Mouse (Mus musculus) layer of hippocampus, postnatal 10 days (tissue): ENCODE results near the gene Fam102a. TPM values are rescaled to one million over a fixed set of nuclear protein-coding genes. Genes with fewer than 3 reads are reported as not detected.
A peak's percentile ranks its signal among the peaks of the same experiment; 100 is the strongest.

Experiments
- DNase-seq, 2 experiments: peaks; one replicate each; pipeline ENCODE4 v3.0.0; 2021; ENCODE audit warnings: low spot score in 2 of 2
- total RNA-seq, 2 experiments: library from RNA; stranded (reverse); gene quantifications; 2 replicates each; pipeline ENCODE4 v1.2.3; 2021

Fam102a gene
- total RNA-seq, 2 experiments from 2014 or later, result 34.8 to 38.0 TPM

DNA sequence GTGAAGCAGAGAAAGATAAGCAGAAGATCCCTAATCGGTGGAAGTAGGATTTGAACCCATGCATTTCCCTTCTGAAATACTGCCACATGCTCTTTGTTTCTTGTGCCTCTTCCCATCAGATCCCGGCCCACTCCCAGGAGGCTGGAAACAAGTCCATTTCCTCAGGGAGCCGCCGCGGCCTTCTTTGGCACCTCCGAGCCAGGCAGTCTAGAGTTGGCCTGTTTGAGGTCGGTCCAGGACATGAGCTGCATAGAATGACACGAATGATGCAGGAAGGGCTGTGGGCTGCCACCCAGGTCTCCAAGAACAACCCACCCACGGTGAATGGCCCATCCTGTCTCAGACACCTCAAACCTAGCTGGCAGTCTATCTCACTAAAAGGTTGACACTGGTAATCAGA lies 41.4 kb downstream of the Fam102a start:
- no peak for DNase-seq

DNA sequence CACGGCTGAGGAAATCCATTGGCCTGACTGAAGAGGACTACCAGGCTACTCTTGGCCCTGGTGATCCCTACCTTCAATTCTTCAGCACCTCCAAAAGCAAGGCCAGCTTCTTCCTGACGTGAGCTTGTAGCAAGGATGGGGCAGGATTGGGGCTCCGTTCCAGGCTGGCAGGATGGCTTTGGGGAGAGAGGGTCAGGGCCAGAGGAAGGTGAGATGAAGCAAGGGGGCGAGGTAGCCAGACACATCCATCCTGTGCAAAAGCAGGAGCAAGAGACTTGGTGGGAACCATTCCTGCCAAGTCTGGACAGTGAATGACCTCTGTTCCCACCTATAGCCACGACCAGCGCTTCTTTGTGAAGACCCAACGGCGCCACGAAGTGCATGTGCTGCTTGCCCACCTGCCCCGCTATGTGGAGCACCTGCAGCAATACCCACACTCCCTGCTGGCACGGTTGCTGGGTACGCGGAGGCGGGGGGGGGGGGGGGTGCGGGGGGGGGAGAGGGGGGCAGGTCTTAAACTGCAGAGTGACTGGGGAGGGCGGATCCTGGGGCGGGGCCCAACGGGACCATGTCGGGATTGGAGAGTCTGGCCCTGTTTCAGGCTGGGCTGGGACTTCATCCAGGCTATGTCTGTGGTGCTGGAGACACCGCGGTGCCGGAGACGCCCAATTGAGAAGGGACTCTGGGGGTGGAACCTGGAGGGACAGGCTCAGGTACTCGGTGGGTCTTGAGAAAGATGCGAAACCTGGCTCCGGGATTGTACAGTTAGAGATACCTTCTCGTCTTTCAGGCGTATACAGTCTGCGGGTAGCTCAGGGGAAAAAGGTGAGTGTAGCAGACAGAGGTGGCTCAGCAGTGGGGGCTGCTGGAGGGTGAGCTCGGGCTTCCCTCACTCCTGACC lies 43.3 kb downstream of the Fam102a start:
- no peak for DNase-seq

DNA sequence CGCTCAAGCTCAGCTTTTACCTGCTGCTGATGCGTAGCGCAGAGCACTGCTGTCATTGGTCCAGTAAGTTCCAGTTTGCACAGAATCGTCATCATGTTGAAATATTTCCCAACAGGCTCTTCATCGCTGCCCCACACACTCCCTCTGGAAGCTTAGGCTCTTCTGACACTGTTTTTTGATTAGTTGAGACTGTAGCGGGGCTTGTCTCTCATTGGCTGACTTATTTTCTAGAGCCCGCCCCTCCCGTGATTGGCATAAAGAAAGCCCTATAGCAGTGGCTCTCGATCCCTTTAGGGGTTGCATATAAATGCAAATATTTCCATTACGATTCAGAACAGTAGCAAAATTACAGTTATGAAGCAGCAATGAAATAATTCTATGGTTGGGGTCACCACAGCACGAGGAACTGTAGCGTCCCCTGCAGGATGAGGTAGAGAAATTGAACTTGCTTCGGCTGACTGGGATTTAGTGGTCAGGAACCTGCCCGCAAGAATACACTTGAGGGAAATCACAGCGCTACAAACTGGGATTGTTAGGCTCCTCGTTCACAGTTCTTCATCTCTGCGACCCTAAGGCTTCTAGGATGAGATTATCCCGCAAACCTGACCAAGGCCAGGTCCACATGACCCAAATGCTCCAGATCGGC lies 46.4 kb downstream of the Fam102a start:
- DNase-seq, result peak; percentile 69 to 75

DNA sequence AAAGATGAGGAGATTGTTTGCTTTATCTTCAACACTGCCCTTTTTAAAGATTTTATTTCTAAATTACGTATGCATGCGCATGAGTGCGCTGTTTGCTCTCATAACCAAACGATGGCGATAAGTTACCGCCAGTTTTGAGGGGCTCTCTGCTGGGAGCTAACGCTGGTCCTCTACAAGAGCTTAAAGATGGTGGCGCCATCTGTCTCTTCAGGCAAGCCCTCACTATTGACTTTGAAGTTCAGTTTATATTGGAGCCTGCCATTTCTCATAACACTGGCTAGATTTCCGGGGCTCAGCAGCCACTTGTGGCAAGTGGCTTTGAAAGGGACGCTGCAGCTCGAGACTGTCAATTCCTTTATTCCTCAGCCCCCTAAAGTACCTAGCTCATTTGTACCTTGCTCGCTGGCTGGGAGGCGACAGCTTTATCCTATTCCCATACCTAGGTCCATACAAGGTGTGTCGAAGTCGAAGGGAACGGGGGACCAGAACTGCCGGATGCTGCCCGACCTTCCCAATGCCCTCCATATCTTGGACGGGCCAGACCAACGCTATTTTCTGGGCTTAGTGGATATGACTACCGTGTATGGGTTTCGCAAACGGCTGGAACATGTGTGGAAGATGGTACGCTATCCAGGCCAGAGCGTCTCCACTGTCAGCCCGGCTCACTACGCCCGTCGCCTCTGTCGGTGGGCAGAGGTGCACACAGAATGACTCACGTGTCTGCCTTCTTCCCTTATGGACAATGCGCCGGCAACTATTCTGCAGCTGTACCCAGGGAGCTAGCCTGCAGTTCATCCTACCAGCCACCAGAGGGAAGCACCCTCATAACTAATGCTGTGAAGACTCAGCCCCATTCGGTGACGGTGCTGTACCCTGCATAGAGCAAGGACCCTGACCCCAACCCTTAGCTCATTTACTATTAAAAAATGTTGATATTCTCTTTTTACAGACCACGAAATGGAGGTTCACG lies 48.0 kb downstream of the Fam102a start:
- peak; percentile 85 to 86 for DNase-seq

DNA sequence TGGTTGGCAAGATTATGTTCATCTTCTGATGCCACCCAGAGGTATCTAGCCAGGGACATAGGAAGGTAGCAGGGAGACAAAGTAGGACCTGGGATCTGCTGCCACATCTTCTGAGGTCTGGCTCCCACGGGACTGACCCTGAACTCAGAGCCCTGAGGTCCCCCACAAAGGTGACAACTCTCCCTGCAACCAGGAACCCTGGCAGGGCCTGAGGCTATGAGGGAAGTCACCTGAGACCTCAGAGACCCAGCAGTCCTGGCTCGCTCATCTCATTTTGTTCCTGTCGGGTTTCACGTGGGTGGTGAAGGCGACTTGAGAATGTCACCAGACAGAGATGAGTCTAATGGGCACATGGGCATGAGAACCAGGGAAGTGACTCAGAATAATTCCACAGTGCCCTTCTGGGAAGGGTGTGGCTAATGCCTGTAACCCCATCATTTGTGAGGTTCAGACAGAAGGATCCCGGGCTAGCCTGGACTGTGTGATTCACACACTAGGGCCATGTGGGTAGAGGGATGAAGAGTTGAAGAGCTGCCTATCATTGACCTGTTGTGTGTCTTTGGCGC lies 50.1 kb downstream of the Fam102a start:
- no peak for DNase-seq

DNA sequence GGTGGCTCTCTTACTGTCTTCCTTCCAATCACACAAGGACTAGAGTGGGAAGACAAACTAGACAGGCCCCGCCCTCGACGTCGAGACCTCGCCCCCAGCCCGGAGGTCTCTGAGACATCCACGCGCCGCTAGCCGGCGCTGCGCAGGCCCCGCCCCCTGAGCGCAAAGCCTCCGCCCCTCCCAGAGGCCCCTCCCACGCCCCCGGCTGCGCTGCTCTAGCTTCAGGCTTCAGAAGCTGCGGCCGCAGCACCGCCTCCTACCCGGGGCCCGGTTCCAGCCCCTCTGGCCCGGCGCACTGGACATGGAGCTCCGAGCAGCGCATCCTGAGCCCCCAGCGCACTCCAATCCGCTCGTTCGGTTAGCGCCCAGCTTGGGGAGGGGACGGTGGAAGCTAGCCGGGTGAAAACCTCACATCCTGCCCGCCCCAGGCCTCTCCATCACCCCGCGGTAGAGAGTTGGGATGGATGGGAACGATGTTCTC lies 51.8 kb downstream of the Fam102a start, which contains the start of gene St6galnac4:
Gene St6galnac4, plus strand, starts transcription at position 225 of the 481 bp plus-strand sequence.
- DNase-seq, result peak; percentile 88 to 93

DNA sequence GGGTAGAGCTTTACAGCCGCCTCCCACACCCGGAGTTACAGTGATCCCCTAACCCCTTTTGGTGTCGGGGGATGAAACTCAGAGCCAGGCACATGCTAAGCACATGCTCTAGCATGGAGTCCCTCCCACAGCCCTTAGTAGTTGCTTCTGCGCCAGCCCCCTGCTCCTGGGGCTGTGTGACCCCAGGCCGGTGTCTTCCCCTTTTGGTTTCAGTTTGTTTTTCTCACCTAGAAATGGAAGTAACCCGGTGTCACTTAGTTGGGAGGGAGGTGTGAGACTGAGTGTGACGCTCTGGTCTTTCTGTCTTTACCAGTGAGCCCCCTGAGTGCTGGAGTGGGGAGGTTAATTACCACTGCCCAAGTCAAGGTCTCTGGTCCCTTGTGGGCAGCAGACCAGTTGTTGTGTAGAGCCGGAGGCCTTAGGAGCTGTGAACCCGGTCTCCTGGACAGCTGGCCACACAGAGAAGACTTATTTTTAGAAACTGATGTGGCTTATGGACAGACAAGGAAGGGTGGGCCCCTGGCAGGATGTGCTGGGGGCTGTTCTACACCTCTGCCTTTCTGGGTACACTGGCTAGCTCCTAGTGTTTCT lies 52.7 kb downstream of the Fam102a start:
- no peak for DNase-seq

DNA sequence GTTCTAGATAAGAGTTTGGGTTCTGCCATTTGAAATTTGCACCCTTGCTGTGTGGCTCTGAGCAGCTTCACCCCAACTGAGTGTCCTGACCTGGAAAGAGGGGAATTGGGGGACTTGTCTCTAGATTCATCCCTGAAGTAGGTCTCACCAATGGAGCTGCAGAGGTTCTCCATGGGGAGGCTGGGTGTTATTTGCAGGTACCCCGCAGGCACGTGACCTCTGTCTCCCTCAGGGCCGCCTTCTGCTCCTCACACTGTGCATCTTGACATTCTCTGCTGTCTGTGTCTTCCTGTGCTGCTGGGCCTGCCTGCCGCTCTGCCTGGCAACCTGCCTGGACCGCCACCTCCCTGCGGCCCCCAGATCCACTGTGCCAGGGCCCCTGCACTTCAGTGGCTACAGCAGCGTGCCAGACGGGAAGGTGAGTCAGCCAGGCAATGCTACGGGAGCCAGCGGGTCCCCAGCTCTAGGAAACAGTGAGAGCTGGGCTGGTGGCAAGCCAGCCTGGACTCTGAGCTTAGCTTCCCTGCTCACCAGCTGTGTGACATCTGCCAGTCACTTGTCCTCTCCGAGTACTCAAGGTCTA lies 54.2 kb downstream of the Fam102a start:
- peak in 1 of 2 experiments; percentile 45 for DNase-seq

DNA sequence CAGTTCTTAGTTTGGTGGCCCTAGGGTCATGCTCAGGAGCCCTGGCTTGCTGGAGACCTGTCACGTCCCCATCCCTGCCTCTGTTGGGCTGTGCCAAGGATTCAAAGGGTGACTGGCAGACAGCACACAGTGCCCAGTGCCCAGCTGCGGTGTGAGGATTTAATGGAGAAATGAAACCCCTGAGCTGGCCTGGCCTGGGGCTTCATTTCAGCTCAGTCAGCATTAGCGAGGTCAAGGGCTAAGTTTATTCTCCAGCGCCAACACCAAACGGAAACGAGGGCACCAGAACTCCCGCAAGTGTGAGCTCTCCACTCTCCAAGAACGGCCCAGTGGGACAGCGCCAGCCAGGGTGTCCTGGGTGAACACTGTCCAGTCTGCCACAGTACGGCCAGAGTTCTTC lies 55.1 kb downstream of the Fam102a start:
- DNase-seq, result no peak

DNA sequence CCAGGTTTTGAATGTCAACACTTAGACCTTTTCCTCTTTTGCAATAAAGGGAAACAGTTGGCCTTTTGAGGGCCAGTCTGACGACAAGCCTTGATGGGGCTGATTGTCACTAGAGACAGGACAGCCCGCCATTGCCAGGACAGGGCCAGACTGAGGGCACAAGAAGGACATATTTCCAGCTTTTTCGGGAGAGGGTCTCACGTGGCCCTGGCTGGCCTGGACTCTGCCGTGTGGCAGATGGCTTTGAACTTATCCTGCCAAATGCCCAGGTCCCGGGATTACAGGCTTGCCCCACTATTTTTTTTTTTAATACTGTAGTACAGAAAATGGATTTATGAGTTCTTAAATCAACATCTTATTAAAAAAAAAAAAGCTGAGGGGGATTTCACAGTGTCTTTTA lies 56.1 kb downstream of the Fam102a start:
- no peak for DNase-seq

DNA sequence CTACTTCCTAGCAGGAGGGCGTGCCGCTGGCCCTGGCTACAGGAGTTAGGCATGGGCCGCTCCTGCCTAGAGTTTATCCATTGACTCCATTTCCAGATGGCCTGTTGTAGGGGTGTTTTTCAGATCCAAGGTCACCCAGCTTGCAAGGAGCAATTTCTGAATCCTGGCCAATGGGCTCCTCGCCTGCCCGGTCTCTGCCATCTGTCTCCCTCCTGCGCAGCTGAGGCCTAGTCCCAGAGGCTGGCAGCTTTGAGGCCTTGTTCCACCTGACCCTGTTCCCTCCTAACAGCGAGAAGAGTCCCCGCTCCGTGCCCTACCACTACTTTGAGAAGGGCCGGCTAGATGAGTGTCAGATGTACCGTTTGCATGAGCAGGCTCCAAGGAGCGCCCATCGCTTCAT lies 61.6 kb downstream of the Fam102a start:
- no peak for DNase-seq

DNA sequence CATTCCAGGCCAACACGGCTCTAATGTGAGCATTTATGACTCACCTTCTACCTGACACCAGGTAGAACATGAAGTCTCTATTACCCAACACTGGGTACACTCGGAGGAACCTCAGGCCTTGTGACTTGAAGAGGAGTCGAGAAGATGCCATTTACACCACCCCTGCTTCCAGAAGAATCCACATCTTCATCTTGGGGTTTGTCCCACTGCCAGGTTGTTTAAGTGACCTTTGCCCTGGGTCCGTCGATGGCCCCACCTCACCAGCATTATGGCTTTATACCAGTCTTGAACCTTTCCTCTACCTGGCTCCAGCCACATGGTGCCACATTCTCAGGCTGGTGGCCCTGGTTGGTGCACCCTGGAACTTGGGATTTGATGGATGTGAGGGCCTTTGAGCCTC lies 62.1 kb downstream of the Fam102a start:
- DNase-seq, result no peak

DNA sequence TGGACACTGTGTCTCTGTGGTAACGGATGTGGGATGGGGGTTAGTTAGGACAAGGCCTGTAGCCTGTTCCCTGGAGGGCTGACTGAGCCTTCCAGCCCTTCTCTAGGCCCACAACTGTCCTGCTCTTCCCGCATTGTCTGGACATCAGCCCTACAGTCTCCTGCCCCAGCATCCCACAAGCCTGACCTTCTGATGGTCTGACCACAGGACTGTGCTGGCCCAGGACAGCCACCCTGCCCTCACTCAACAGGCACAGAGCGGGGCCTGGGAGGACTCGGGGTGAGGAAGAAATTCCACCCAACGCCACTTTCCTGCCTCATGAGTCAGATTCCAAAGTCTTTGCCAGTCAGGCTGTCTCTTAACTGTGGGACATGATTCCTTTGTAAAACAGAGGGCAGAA lies 62.6 kb downstream of the Fam102a start:
- no peak for DNase-seq

DNA sequence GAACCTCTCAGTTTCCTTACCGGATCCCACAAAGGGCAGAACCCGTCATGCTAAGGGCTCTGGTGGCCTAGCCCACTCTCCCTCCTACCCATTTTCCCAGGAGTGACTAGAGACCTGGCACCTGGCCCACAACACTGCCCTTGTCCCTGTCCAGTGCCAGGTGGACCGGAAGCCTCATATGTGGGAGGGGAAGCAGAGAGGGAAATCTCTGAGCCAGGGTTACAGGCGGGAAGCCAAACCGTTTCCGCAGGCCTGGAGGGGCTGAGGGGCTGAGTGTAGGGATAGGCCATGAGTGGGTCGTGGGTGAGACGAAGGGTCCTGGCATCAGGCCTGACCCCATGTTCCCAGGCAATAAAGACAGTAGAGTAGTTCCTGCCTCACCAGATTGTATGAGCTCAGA lies 63.4 kb downstream of the Fam102a start:
- DNase-seq, result no peak

DNA sequence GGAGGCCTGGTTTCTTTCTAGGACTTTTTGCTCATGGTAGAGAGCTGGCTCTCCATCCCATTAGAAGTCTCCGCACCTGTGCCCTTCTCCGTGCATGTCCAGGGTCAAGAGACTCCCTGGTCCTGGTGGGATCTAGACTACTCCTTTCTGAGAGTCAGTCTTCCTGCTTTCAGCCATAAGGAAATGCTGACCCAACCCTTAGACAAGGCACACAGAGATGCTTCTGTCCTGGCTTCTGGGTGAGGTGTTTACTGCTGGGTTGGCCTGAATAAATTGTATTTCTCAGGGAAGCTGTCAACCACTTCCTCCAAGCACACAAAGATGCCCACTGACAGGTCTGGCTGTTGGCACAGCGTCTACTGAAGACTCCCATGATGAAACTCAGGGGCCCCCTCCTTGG lies 64.3 kb downstream of the Fam102a start, which contains the start of gene St6galnac6:
Gene St6galnac6, plus strand, starts transcription at position 301 of the 400 bp plus-strand sequence.
- DNase-seq, result no peak

DNA sequence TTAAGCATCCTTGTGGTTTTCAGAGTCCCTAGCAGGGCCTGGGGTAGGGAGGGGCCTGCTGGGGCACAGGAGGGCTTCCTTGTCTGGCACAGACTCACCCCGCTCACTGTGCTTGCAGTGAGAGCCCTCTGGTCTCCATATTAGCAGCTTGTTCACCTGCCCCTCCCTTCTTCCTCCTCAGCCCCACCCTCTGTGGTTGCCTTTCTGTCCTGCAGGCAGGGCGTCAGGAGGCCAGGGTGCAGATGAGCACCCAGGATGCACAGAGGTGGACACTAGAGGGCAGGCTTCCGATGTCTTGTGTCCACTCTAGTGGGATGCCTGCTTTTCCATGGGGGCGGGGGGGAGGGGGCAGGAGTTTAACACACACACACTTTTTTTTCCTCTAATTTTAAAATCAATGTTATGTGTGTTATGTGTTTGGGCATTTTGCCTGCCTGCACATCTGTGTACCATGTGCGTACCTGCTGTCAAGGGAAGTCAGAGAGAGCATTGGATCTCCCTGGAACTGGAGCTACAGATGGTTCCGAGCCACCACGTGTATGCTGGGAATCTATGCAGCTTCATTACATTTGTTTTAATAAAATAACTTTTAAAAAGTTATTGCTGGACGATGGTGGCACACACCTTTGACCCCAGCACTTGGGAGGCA lies 66.4 kb downstream of the Fam102a start:
- no peak for DNase-seq

DNA sequence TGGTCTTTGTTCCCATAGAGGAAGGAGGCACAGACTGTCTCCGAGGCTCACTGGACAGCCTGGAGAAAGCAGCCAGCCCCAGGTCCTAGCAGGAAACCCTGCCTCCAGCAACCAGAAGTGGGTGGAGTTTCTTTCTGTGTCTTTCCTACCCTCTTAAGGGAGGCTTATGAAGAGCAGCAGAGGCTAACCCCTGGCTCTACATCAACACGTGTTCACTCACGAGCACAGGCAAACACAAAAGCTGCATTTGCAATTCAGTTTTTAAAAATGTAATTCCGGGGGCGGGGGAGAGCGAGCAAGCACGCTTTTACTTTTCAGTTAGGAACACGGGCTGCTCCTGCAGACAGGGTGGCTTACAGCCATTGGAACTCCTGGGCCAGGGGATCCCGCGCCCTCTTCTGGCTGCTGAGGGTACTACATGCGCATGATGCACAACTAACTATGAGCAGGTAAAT lies 67.5 kb downstream of the Fam102a start:
- DNase-seq, result peak; percentile 94

DNA sequence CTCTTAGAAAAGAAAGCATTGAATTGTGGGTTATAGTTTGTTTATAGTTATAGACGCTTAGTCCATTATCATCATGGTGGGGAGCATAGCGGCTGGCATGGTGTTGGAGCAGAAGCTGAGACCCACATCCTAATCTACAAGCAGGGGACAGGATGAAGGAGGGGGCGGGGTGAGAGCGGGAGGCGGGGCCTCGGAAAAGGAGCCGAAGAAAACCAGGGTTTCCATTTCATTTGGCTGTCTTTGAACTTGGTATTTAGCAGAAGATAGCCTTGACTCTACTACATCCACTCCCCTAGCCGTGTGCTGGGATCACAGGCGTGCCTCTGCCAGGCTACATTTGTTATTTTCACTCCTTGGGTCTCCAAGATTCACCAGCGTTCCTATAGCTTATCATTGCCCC lies 69.5 kb downstream of the Fam102a start:
- no peak for DNase-seq
